Comparison of ENCODE assay signal across 8 mouse cellular contexts in genomic region chr2:152092927-152093326, GRCm38 (mm10). TPM values are rescaled to one million over a fixed set of nuclear protein-coding genes. Genes with fewer than 3 reads are reported as not detected.
A peak's percentile ranks its signal among the peaks of the same experiment; 100 is the strongest.
DNase-seq lines count a peak whose midpoint lies in the region; ATAC-seq and TF ChIP-seq lines count a peak whose summit lies in the region.

No protein-coding gene starts in this region.

- H3K4me2 ChIP-seq in heart, embryonic 16.5 days (ENCODE audit: low read depth, low read length) = peak overlapping the region; percentile 67
- H3K4me2 ChIP-seq in embryonic facial prominence, embryonic 11.5 days (ENCODE audit: low read depth, low read length) = peak overlapping the region; percentile 57
- H3K4me2 ChIP-seq in hindbrain, postnatal 0 days (ENCODE audit: low read depth, low read length) = peak overlapping the region; percentile 48
- peak overlapping the region; percentile 40 for H3K4me2 ChIP-seq in midbrain, embryonic 15.5 days

- intact Hi-C loops in heart, postnatal 14 days (cut with DNase I) = no loop called here

- H3K27me3 ChIP-seq in heart, embryonic 16.5 days (ENCODE audit: control insufficient read depth, insufficient read depth, low read length) = peaks cover 55% of the 10 kb centered on the region
- peaks cover 35% of the 10 kb centered on the region for H3K27me3 ChIP-seq in embryonic facial prominence, embryonic 11.5 days (ENCODE audit: control insufficient read depth, insufficient read depth, low read length)
- no peaks in the 10 kb centered on the region; the same call in 1 of the 2 replicates for H3K27me3 ChIP-seq in hindbrain, postnatal 0 days (ENCODE audit: insufficient read depth, low read length)
- peaks cover 7% of the 10 kb centered on the region; the same call in 1 of the 2 replicates for H3K27me3 ChIP-seq in midbrain, embryonic 15.5 days (replicated peaks)

- 4% methylated on average over 45 of the region's 45 CpGs for WGBS in heart, embryonic 16.5 days
- WGBS in embryonic facial prominence, embryonic 11.5 days = 12% methylated on average over 44 of the region's 45 CpGs
- 10% methylated on average over 44 of the region's 45 CpGs for WGBS in hindbrain, postnatal 0 days
- 6% methylated on average over 45 of the region's 45 CpGs for WGBS in midbrain, embryonic 15.5 days

- H3K4me3 ChIP-seq in heart, embryonic 16.5 days (ENCODE audit: low read length) = peak overlapping the region; percentile 51
- peak overlapping the region; percentile 34 for H3K4me3 ChIP-seq in embryonic facial prominence, embryonic 11.5 days (ENCODE audit: low read depth, low read length)
- peak overlapping the region; percentile 28 for H3K4me3 ChIP-seq in hindbrain, postnatal 0 days (ENCODE audit: low read length)
- H3K4me3 ChIP-seq in midbrain, embryonic 15.5 days = peak overlapping the region; percentile 23

- no peaks in the 10 kb centered on the region for H3K9me3 ChIP-seq in heart, embryonic 16.5 days (replicated peaks; ENCODE audit: control insufficient read depth, low read length)
- H3K9me3 ChIP-seq in embryonic facial prominence, embryonic 11.5 days (replicated peaks; ENCODE audit: control insufficient read depth, low read length) = no peaks in the 10 kb centered on the region
- H3K9me3 ChIP-seq in hindbrain, postnatal 0 days (ENCODE audit: low read length) = no peaks in the 10 kb centered on the region
- no peaks in the 10 kb centered on the region for H3K9me3 ChIP-seq in midbrain, embryonic 15.5 days

- peak; percentile 38 for TF ChIP-seq CTCF in hindbrain, postnatal 0 days (IDR thresholded peaks at IDR 0.05; ENCODE audit: low read depth)

- no peak overlapping the region for H3K27ac ChIP-seq in heart, embryonic 16.5 days (ENCODE audit: low read length)
- no peak overlapping the region for H3K27ac ChIP-seq in embryonic facial prominence, embryonic 11.5 days (replicated peaks; ENCODE audit: low read depth, low read length)
- H3K27ac ChIP-seq in hindbrain, postnatal 0 days = no peak overlapping the region
- peak overlapping the region; percentile 23 for H3K27ac ChIP-seq in midbrain, embryonic 15.5 days

- H3K36me3 ChIP-seq in heart, embryonic 16.5 days (ENCODE audit: control insufficient read depth, insufficient read depth) = no peaks in the 10 kb centered on the region
- no peaks in the 10 kb centered on the region for H3K36me3 ChIP-seq in embryonic facial prominence, embryonic 11.5 days (replicated peaks; ENCODE audit: control insufficient read depth, insufficient read depth, low read depth, low read length)
- no peaks in the 10 kb centered on the region for H3K36me3 ChIP-seq in hindbrain, postnatal 0 days (ENCODE audit: insufficient read depth, low read length)
- no peaks in the 10 kb centered on the region for H3K36me3 ChIP-seq in midbrain, embryonic 15.5 days (replicated peaks)

- ATAC-seq in heart, embryonic 16.5 days (replicated peaks; ENCODE audit: extremely low read depth, insufficient read depth, low FRiP score) = no peak
- no peak for ATAC-seq in embryonic facial prominence, embryonic 11.5 days (replicated peaks; ENCODE audit: insufficient number of reproducible peaks, low FRiP score, low TSS enrichment, low read depth)
- peak; percentile 11; the same call in 1 of the 2 replicates for ATAC-seq in hindbrain, postnatal 0 days
- ATAC-seq in midbrain, embryonic 15.5 days (replicated peaks) = peak; percentile 9; the same call in 1 of the 2 replicates
- no peak for ATAC-seq in megakaryocyte progenitor cell, adult 5-6 weeks (replicated peaks; ENCODE audit: poor library complexity)

- H3K9ac ChIP-seq in heart, embryonic 16.5 days (ENCODE audit: low read length) = peak overlapping the region; percentile 22; the same call in 1 of the 2 replicates
- no peak overlapping the region for H3K9ac ChIP-seq in embryonic facial prominence, embryonic 11.5 days (replicated peaks; ENCODE audit: low read length)
- H3K9ac ChIP-seq in hindbrain, postnatal 0 days (replicated peaks; ENCODE audit: low read length) = no peak overlapping the region
- no peak overlapping the region for H3K9ac ChIP-seq in midbrain, embryonic 15.5 days

- DNase-seq in heart, postnatal 14 days = no peak
- peak; percentile 17 for DNase-seq in embryonic facial prominence, embryonic 11.5 days (ENCODE audit: low spot score)
- DNase-seq in hindbrain, postnatal 0 days (ENCODE audit: low spot score) = no peak
- DNase-seq in layer of hippocampus, adult 11-12 months (ENCODE audit: low spot score) = no peak
- no peak for DNase-seq in cerebellum, adult 8-10 months

- peaks cover 6% of the 10 kb centered on the region; the same call in 1 of the 2 replicates for H3K4me1 ChIP-seq in heart, embryonic 16.5 days (ENCODE audit: control insufficient read depth, insufficient read depth, low read length)
- H3K4me1 ChIP-seq in embryonic facial prominence, embryonic 11.5 days (ENCODE audit: control insufficient read depth, insufficient read depth, low read length) = peaks cover 8% of the 10 kb centered on the region
- H3K4me1 ChIP-seq in hindbrain, postnatal 0 days (ENCODE audit: insufficient read depth, low read length) = peaks cover 11% of the 10 kb centered on the region; the same call in 1 of the 2 replicates
- peaks cover 45% of the 10 kb centered on the region for H3K4me1 ChIP-seq in midbrain, embryonic 15.5 days

RNA-seq across cellular contexts. Expression of gene Scrt2, which starts 11.6 kb away (rescaled TPM):
- not detected in 2 replicates for polyA plus RNA-seq in heart, embryonic 16.5 days (2015; fragmentation: Nextera tagmentation; extraction: Ambion mirVana)
- not detected for total RNA-seq in heart, postnatal 14 days (2021)
- polyA plus RNA-seq in embryonic facial prominence, embryonic 11.5 days (2014; fragmentation: Nextera tagmentation; extraction: Ambion mirVana) = 1.9 and 2.6 TPM in 2 replicates
- total RNA-seq in hindbrain, postnatal 0 days (2014; rRNA removed) = 13.3 and 18.4 TPM in 2 replicates
- polyA plus RNA-seq in hindbrain, postnatal 0 days (2015; fragmentation: Nextera tagmentation; extraction: Ambion mirVana) = 4.1 and 4.4 TPM in 2 replicates
- 10.7 and 10.9 TPM in 2 replicates for polyA plus RNA-seq in midbrain, embryonic 15.5 days (2015; fragmentation: Nextera tagmentation; extraction: Ambion mirVana)
- not detected in 2 replicates for total RNA-seq in megakaryocyte progenitor cell, adult 5-6 weeks (2015)
- not detected in 2 replicates for total RNA-seq in megakaryocyte progenitor cell, adult 5-6 weeks (2017)

RNA-seq across cellular contexts. Expression of gene Srxn1, which starts 12.4 kb away (rescaled TPM):
- 7.6 and 10.3 TPM in 2 replicates for polyA plus RNA-seq in heart, embryonic 16.5 days (2015; fragmentation: Nextera tagmentation; extraction: Ambion mirVana)
- 10 to 100 TPM in 1 of 2 experiments, 1 to 10 TPM in 1; 9.8 to 11.9 TPM for total RNA-seq in heart, postnatal 14 days (2021)
- 10.0 and 10.6 TPM in 2 replicates for polyA plus RNA-seq in embryonic facial prominence, embryonic 11.5 days (2014; fragmentation: Nextera tagmentation; extraction: Ambion mirVana)
- total RNA-seq in hindbrain, postnatal 0 days (2014; rRNA removed) = 51.7 and 54.5 TPM in 2 replicates
- polyA plus RNA-seq in hindbrain, postnatal 0 days (2015; fragmentation: Nextera tagmentation; extraction: Ambion mirVana) = 26.4 and 26.8 TPM in 2 replicates
- polyA plus RNA-seq in midbrain, embryonic 15.5 days (2015; fragmentation: Nextera tagmentation; extraction: Ambion mirVana) = 21.5 and 23.7 TPM in 2 replicates
- total RNA-seq in megakaryocyte progenitor cell, adult 5-6 weeks (2015) = 1.2 and 1.3 TPM in 2 replicates
- total RNA-seq in megakaryocyte progenitor cell, adult 5-6 weeks (2017) = 2.2 and 12.2 TPM in 2 replicates

RNA-seq across cellular contexts. Expression of gene Tcf15, which starts 50.4 kb away (rescaled TPM):
- 13.4 and 14.0 TPM in 2 replicates for polyA plus RNA-seq in heart, embryonic 16.5 days (2015; fragmentation: Nextera tagmentation; extraction: Ambion mirVana)
- total RNA-seq in heart, postnatal 14 days (2021) = 10 to 100 TPM; 40.0 to 43.0 TPM
- 11.3 and 12.2 TPM in 2 replicates for polyA plus RNA-seq in embryonic facial prominence, embryonic 11.5 days (2014; fragmentation: Nextera tagmentation; extraction: Ambion mirVana)
- 4.9 TPM in 1 of 2 replicates, not detected in the other for total RNA-seq in hindbrain, postnatal 0 days (2014; rRNA removed)
- 0.74 and 1.2 TPM in 2 replicates for polyA plus RNA-seq in hindbrain, postnatal 0 days (2015; fragmentation: Nextera tagmentation; extraction: Ambion mirVana)
- polyA plus RNA-seq in midbrain, embryonic 15.5 days (2015; fragmentation: Nextera tagmentation; extraction: Ambion mirVana) = 1.1 TPM in 2 replicates
- total RNA-seq in megakaryocyte progenitor cell, adult 5-6 weeks (2015) = not detected in 2 replicates
- total RNA-seq in megakaryocyte progenitor cell, adult 5-6 weeks (2017) = 0.12 TPM in 1 of 2 replicates, not detected in the other

Comparison
In these comparisons a context has a peak if more than half of its experiments do, and no peak if none do; other contexts are left out.
1. ATAC-seq: peak in hindbrain, postnatal 0 days (single experiment) and midbrain, embryonic 15.5 days (single experiment); none in heart, embryonic 16.5 days (single experiment), embryonic facial prominence, embryonic 11.5 days (single experiment) and megakaryocyte progenitor cell, adult 5-6 weeks (single experiment).
2. Peak in every context shown above with its lines, with median percentiles within 50 percentile points of each other: H3K4me2 ChIP-seq and H3K4me3 ChIP-seq.